Mouse (Mus musculus) C2C12 (cell line): ENCODE measurements around the gene Ptpn14. TPM values are rescaled to one million over a fixed set of nuclear protein-coding genes. Genes with fewer than 3 reads are reported as not detected.

Source experiments
- H3K27me3 ChIP-seq: one replicate; pipeline ENCODE4 v1.6.1; 2011; ENCODE audit not compliant: control insufficient read depth, insufficient read depth, insufficient read length
- H3K36me3 ChIP-seq: one replicate; pipeline ENCODE4 v1.6.1; 2011; ENCODE audit not compliant: control insufficient read depth, insufficient read depth
- H3K4me3 ChIP-seq: one replicate; pipeline ENCODE4 v1.5.1; 2011; ENCODE audit warnings: mild to moderate bottlenecking, control low read depth; ENCODE audit not compliant: poor library complexity, insufficient read depth, severe bottlenecking
- H3K79me2 ChIP-seq: one replicate; pipeline ENCODE4 v1.6.1; 2011; ENCODE audit not compliant: control insufficient read depth, insufficient read depth
- H3K79me3 ChIP-seq: one replicate; pipeline ENCODE4 v1.6.1; 2011; ENCODE audit warnings: low read depth, control low read depth
- H3ac ChIP-seq: one replicate; pipeline ENCODE3; 2011; ENCODE audit warnings: low read depth; ENCODE audit not compliant: control insufficient read depth, insufficient read length
- CEBPB ChIP-seq: IDR thresholded peaks from one replicate; pipeline ENCODE4 v1.6.1; 2011; ENCODE audit warnings: low read depth, mild to moderate bottlenecking, control low read depth, moderate library complexity
- CTCF ChIP-seq: IDR thresholded peaks from one replicate; pipeline ENCODE4 v1.5.1; 2011; ENCODE audit not compliant: control insufficient read depth, insufficient read depth, insufficient read length
- FOSL1 ChIP-seq: IDR thresholded peaks from one replicate; pipeline ENCODE4 v1.8.0; 2011; ENCODE audit warnings: mild to moderate bottlenecking, low read length; ENCODE audit not compliant: poor library complexity, insufficient read depth, severe bottlenecking
- MAX ChIP-seq: IDR thresholded peaks from one replicate; pipeline ENCODE4 v1.6.1; 2011; ENCODE audit warnings: mild to moderate bottlenecking, control low read depth
- MYOD1 ChIP-seq: IDR thresholded peaks from one replicate; pipeline ENCODE4 v1.6.1; 2011; ENCODE audit warnings: low read depth; ENCODE audit not compliant: control insufficient read depth, insufficient read length
- MYOG ChIP-seq: IDR thresholded peaks from one replicate; pipeline ENCODE4 v1.6.1; 2011; ENCODE audit not compliant: control insufficient read depth, insufficient read length; ENCODE audit errors: extremely low read depth
- USF1 ChIP-seq: IDR thresholded peaks from one replicate; pipeline ENCODE4 v1.6.1; 2011; ENCODE audit warnings: low read depth, mild to moderate bottlenecking, control low read depth, moderate library complexity
- polyA plus RNA-seq: library from polyadenylated mRNA; unstranded; fragments of >200 nt; fragmentation: generic; extraction: Trizol; gene quantifications from one replicate; pipeline ENCODE4 v1.2.1, GENCODE M21; 2012; ENCODE audit warnings: missing spikeins

The Ptpn14 gene
- polyA plus RNA-seq, 1 experiment = 23.4 TPM

DNA sequence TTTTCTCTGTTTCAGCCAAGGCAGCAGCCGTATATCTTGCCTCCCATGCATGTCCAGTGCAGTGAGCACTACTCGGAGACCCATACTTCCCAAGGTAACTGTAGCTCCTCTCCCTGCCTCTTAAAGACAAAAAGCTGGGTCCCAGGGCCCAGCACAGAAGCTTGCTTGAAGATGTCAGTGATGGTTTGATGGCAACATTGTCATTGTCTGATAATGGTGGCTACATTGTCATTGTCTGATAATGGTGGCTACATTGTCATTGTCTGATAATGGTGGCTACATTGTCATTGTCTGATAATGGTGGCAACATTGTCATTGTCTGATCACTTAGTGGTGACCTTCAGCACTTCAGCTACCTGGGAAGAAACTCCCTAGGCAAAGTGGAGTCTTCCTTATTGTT, 118.3 kb downstream of the Ptpn14 start:
- Histone ChIP-seq H3K79me2 (no peaks in the 10 kb centered on the region), H3ac (no peak overlapping the region), H3K4me3 (no peak overlapping the region), H3K27me3 (no peaks in the 10 kb centered on the region), H3K79me3 (no peaks in the 10 kb centered on the region), H3K36me3 (peaks cover 82% of the 10 kb centered on the region)
- TF ChIP-seq CTCF (no peak), CEBPB (no peak), MYOD1 (no peak), MYOG (no peak), USF1 (no peak), MAX (no peak), FOSL1 (no peak)

DNA sequence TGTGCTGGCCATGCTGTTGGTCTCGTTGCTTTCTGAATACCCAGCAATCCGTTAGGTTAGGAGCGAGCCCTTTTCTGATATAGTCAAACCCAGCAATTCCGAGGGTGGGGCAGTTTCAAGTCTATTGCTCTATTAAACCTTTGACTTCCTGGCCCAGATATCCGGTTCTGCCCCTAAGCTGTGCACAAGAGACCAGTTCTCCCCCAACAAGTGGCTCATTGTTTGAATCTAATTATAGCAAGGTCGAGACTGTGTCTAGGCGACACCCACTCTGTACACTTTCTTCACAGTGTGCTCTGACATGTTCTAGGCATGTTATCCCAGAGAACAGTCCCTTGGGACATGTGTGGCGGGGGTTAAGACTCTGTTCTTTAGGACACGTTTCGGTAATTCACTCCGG, 121.5 kb downstream of the Ptpn14 start:
- H3K79me3 ChIP-seq = no peaks in the 10 kb centered on the region
- no peaks in the 10 kb centered on the region for H3K79me2 ChIP-seq
- H3K36me3 ChIP-seq = peaks cover 87% of the 10 kb centered on the region
- TF ChIP-seq MAX (no peak), CEBPB (no peak), CTCF (no peak), USF1 (no peak), FOSL1 (no peak), MYOG (no peak), MYOD1 (no peak)
- H3K4me3 ChIP-seq = no peak overlapping the region
- no peak overlapping the region for H3ac ChIP-seq
- H3K27me3 ChIP-seq = no peaks in the 10 kb centered on the region

DNA sequence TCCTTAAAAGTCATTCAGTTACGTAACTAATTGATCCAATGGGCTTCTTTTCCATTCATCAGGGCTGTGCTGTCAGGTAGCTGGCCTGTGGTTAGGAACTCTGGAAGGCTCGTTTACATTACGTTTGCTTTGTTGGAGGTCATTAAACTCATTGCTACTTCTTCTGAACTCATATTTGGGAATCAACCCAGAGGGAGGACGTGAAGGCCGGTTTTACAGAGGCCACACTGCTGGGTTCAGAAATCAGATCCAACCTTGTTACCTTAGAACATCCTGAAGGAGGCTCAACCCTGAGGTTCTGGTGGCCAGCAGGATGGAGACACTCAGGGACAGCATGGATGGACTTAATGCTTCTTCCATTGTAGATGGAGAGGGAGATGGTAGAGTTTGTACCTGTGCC, 124.0 kb downstream of the Ptpn14 start:
- peaks cover 81% of the 10 kb centered on the region for H3K36me3 ChIP-seq

DNA sequence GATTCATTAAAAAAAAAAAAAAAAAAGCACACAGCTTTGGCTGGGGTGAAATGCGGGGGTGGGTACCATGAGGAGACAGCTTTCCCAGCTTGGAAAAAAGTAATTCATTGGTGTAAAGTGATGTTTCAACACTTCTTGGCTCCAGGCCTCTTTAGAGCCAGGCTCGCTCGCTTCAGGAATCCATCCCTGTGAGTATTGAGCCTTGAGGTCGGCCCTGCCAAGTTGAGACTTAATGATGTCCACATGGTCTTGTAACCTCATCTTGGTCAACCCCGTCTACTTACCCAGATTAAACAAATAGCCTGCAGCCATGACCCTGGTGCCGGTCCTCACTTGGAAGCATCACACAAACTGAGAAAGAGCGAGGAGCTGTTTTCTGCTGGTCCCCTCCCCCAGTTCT, 124.4 kb downstream of the Ptpn14 start:
- Histone ChIP-seq H3K79me3 (no peaks in the 10 kb centered on the region), H3K27me3 (no peaks in the 10 kb centered on the region), H3ac (no peak overlapping the region), H3K36me3 (peaks cover 77% of the 10 kb centered on the region), H3K79me2 (no peaks in the 10 kb centered on the region), H3K4me3 (no peak overlapping the region)
- TF ChIP-seq FOSL1 = no peak
- no peak for TF ChIP-seq MAX
- no peak for TF ChIP-seq CEBPB
- TF ChIP-seq MYOG = no peak
- no peak for TF ChIP-seq MYOD1
- no peak for TF ChIP-seq USF1
- TF ChIP-seq CTCF = no peak

More for the DNA sequence above, 124.0 kb downstream of the Ptpn14 start:
- no peak for TF ChIP-seq CEBPB
- TF ChIP-seq FOSL1 = no peak
- TF ChIP-seq MAX = no peak
- TF ChIP-seq USF1 = no peak
- TF ChIP-seq MYOD1 = no peak
- no peak for TF ChIP-seq CTCF
- no peak for TF ChIP-seq MYOG
- Histone ChIP-seq H3ac (no peak overlapping the region), H3K4me3 (no peak overlapping the region), H3K79me2 (no peaks in the 10 kb centered on the region), H3K79me3 (no peaks in the 10 kb centered on the region), H3K27me3 (no peaks in the 10 kb centered on the region)

DNA sequence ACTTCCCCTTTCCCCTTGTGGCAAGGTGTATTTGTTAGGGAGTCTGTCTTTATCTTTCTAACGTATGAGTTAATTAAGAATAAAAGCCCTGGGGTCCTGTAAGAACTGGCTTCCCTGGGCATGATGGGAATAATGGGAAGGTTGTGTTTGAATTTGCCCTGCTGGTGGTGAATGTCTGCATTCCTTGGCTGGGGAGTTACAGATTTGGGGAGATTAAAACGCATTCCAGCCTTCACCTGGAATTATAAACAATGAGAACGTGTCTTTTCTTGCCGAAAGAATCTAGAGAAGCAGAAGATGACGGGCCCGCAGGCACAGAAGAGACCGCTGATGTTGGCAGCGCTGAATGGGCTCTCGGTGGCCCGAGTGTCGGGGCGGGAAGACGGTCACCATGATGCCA, 126.6 kb downstream of the Ptpn14 start:
- Histone ChIP-seq H3K27me3 (no peaks in the 10 kb centered on the region), H3K79me3 (no peaks in the 10 kb centered on the region), H3K79me2 (no peaks in the 10 kb centered on the region), H3K4me3 (no peak overlapping the region), H3ac (no peak overlapping the region), H3K36me3 (peaks cover 69% of the 10 kb centered on the region)
- no peak for TF ChIP-seq MYOG
- no peak for TF ChIP-seq MAX
- no peak for TF ChIP-seq FOSL1
- no peak for TF ChIP-seq MYOD1
- no peak for TF ChIP-seq CTCF
- no peak for TF ChIP-seq USF1
- TF ChIP-seq CEBPB = no peak

DNA sequence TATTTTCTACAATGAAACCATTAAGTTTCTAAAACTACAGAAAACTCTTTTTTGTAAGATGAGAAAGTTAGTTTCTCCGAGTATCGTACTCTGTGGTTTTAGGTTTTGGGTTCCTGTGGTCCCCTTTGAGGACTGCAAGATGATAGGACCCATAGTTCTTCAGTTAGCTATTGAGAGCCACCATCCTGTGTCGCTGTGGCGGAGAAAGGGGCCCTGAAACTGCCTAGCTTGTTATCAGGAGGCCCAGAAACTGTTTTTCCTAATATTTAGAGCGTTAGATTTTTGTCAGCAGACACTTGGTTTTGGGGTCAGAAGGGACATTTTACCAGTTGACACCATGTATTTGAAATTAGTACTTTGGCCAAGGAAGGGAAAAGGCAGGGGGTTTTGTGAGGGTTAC, 127.7 kb downstream of the Ptpn14 start:
- peaks cover 68% of the 10 kb centered on the region for H3K36me3 ChIP-seq
- no peak for TF ChIP-seq MYOD1
- TF ChIP-seq CTCF = no peak
- no peak for TF ChIP-seq USF1
- TF ChIP-seq CEBPB = no peak
- no peak for TF ChIP-seq MAX
- TF ChIP-seq FOSL1 = no peak
- TF ChIP-seq MYOG = no peak
- H3K79me2 ChIP-seq = no peaks in the 10 kb centered on the region
- H3K79me3 ChIP-seq = no peaks in the 10 kb centered on the region
- no peaks in the 10 kb centered on the region for H3K27me3 ChIP-seq
- no peak overlapping the region for H3K4me3 ChIP-seq
- no peak overlapping the region for H3ac ChIP-seq
